Mouse (Mus musculus): ENCODE results near the gene Ube4b.

GRCm38 (mm10) chr4:149461579-149462304 is 35.2 kb upstream of the Ube4b start:
- TF ChIP-seq USF1 (IDR thresholded peaks at IDR 0.05; ENCODE audit: low read depth, low read length), result no peak
- TF ChIP-seq CTCF (IDR thresholded peaks at IDR 0.05 in 2 of 3, conservative IDR thresholded peaks at IDR 0.05 in 1 of 3; ENCODE audit: control insufficient read depth in 1 of 3, insufficient read depth in 1 of 3, low read depth in 2 of 3, low read length in 3 of 3, poor library complexity in 1 of 3, severe bottlenecking in 1 of 3), result no peak
- no peak for TF ChIP-seq ZNF384 (IDR thresholded peaks at IDR 0.05; ENCODE audit: low read depth, low read length)
- TF ChIP-seq JUND (IDR thresholded peaks at IDR 0.05; ENCODE audit: low read depth, low read length), result no peak
- no peak for TF ChIP-seq CHD1 (IDR thresholded peaks at IDR 0.05; ENCODE audit: low read depth, low read length)
- no peak for TF ChIP-seq CHD2 (IDR thresholded peaks at IDR 0.05; ENCODE audit: low read length)
- TF ChIP-seq ETS1 (IDR thresholded peaks at IDR 0.05; ENCODE audit: low read depth, low read length), result no peak
- no peak for TF ChIP-seq MYB (IDR thresholded peaks at IDR 0.05; ENCODE audit: low read depth, low read length)
- TF ChIP-seq GABPA (IDR thresholded peaks at IDR 0.05; ENCODE audit: low read depth, low read length), result no peak
- no peak for TF ChIP-seq TCF12 (IDR thresholded peaks at IDR 0.05; ENCODE audit: low read depth, low read length)
- TF ChIP-seq POLR2A (IDR thresholded peaks at IDR 0.05; ENCODE audit: control insufficient read depth in 1 of 2, insufficient read depth in 1 of 2, low read depth in 1 of 2, low read length in 2 of 2, poor library complexity in 1 of 2), result no peak
- no peak for TF ChIP-seq ZMIZ1 (IDR thresholded peaks at IDR 0.05; ENCODE audit: low read depth, low read length)
- no peak for TF ChIP-seq NRF1 (IDR thresholded peaks at IDR 0.05; ENCODE audit: insufficient read depth, low read depth, low read length, poor library complexity, severe bottlenecking)
- TF ChIP-seq TAL1 (IDR thresholded peaks at IDR 0.05; ENCODE audit: low read length), result no peak

Measured in MEL (cell line).